Mouse (Mus musculus): ENCODE results near the gene Ppp1r36. TPM values are rescaled to one million over a fixed set of nuclear protein-coding genes. Genes with fewer than 3 reads are reported as not detected.
A peak's percentile ranks its signal among the peaks of the same experiment; 100 is the strongest.

Gene Ppp1r36
- total and polyA plus RNA-seq, 2 experiments from 2014 or later, result 0.52 to 2.7 TPM

GRCm38 (mm10) chr12:76404836-76405182 lies 12.5 kb upstream of the Ppp1r36 start:
- Histone ChIP-seq H3K4me1 (ENCODE audit: insufficient read depth, low read length) (peaks cover 8% of the 10 kb centered on the region; the same call in 1 of the 2 replicates), H3K9me3 (ENCODE audit: low read length) (no peaks in the 10 kb centered on the region), H3K27me3 (ENCODE audit: insufficient read depth, low read length) (peaks cover 32% of the 10 kb centered on the region), H3K27ac (no peak overlapping the region), H3K9ac (replicated peaks; ENCODE audit: low read length) (peak overlapping the region; percentile 75; the same call in 1 of the 2 replicates), H3K4me2 (ENCODE audit: low read depth, low read length) (peak overlapping the region; percentile 80), H3K36me3 (ENCODE audit: insufficient read depth, low read length) (no peaks in the 10 kb centered on the region), H3K4me3 (ENCODE audit: low read length) (peak overlapping the region; percentile 73)
- ATAC-seq (no peak), DNase-seq (ENCODE audit: low spot score) (no peak)
- no peak for TF ChIP-seq CTCF (IDR thresholded peaks at IDR 0.05; ENCODE audit: low read depth)
- WGBS, result 8% methylated on average over 20 of the region's 20 CpGs

GRCm38 (mm10) chr12:76405183-76405970 lies 12.0 kb upstream of the Ppp1r36 start:
- no peak for TF ChIP-seq CTCF (IDR thresholded peaks at IDR 0.05; ENCODE audit: low read depth)
- H3K9me3 ChIP-seq (ENCODE audit: low read length), result no peaks in the 10 kb centered on the region
- no peak for ATAC-seq
- H3K27ac ChIP-seq, result no peak overlapping the region
- no peak overlapping the region for H3K9ac ChIP-seq (replicated peaks; ENCODE audit: low read length)
- peak overlapping the region; percentile 73 for H3K4me3 ChIP-seq (ENCODE audit: low read length)
- WGBS, result 3% methylated on average over 64 of the region's 64 CpGs
- peaks cover 8% of the 10 kb centered on the region; the same call in 1 of the 2 replicates for H3K4me1 ChIP-seq (ENCODE audit: insufficient read depth, low read length)
- peak overlapping the region; percentile 80 for H3K4me2 ChIP-seq (ENCODE audit: low read depth, low read length)
- DNase-seq (ENCODE audit: low spot score), result peak; percentile 35
- peaks cover 32% of the 10 kb centered on the region for H3K27me3 ChIP-seq (ENCODE audit: insufficient read depth, low read length)
- no peaks in the 10 kb centered on the region for H3K36me3 ChIP-seq (ENCODE audit: insufficient read depth, low read length)

- no peak overlapping the region for H3K27ac ChIP-seq
- H3K9me3 ChIP-seq (ENCODE audit: low read length), result no peaks in the 10 kb centered on the region
- peak overlapping the region; percentile 73 for H3K4me3 ChIP-seq (ENCODE audit: low read length)
- H3K27me3 ChIP-seq (ENCODE audit: insufficient read depth, low read length), result peaks cover 32% of the 10 kb centered on the region
- DNase-seq (ENCODE audit: low spot score) (no peak), ATAC-seq (no peak)
- peaks cover 8% of the 10 kb centered on the region; the same call in 1 of the 2 replicates for H3K4me1 ChIP-seq (ENCODE audit: insufficient read depth, low read length)
- no peak for TF ChIP-seq CTCF (IDR thresholded peaks at IDR 0.05; ENCODE audit: low read depth)
- H3K36me3 ChIP-seq (ENCODE audit: insufficient read depth, low read length), result no peaks in the 10 kb centered on the region
- no peak overlapping the region for H3K9ac ChIP-seq (replicated peaks; ENCODE audit: low read length)
- 4% methylated on average over 23 of the region's 23 CpGs for WGBS
- peak overlapping the region; percentile 80 for H3K4me2 ChIP-seq (ENCODE audit: low read depth, low read length)
Observed at GRCm38 (mm10) chr12:76405971-76406370, 11.4 kb upstream of the Ppp1r36 start.

- Histone ChIP-seq H3K4me1 (ENCODE audit: insufficient read depth, low read length) (peaks cover 8% of the 10 kb centered on the region; the same call in 1 of the 2 replicates), H3K9ac (replicated peaks; ENCODE audit: low read length) (no peak overlapping the region), H3K36me3 (ENCODE audit: insufficient read depth, low read length) (no peaks in the 10 kb centered on the region), H3K27ac (no peak overlapping the region), H3K4me2 (ENCODE audit: low read depth, low read length) (no peak overlapping the region; the same call in 1 of the 2 replicates), H3K4me3 (ENCODE audit: low read length) (no peak overlapping the region; the same call in 1 of the 2 replicates), H3K9me3 (ENCODE audit: low read length) (no peaks in the 10 kb centered on the region), H3K27me3 (ENCODE audit: insufficient read depth, low read length) (peaks cover 32% of the 10 kb centered on the region)
- DNase-seq (ENCODE audit: low spot score) (no peak), ATAC-seq (no peak)
- WGBS, result 46% methylated on average over 1 of the region's 1 CpGs
- no peak for TF ChIP-seq CTCF (IDR thresholded peaks at IDR 0.05; ENCODE audit: low read depth)
Observed at GRCm38 (mm10) chr12:76407184-76407583, 10.2 kb upstream of the Ppp1r36 start.

GRCm38 (mm10) chr12:76409166-76409565 lies 8.2 kb upstream of the Ppp1r36 start:
- 76% methylated on average over 4 of the region's 4 CpGs for WGBS

GRCm38 (mm10) chr12:76415383-76416010 lies 1.8 kb upstream of the Ppp1r36 start:
- Histone ChIP-seq H3K27me3 (ENCODE audit: insufficient read depth, low read length) (no peaks in the 10 kb centered on the region), H3K36me3 (ENCODE audit: insufficient read depth, low read length) (no peaks in the 10 kb centered on the region), H3K4me2 (ENCODE audit: low read depth, low read length) (no peak overlapping the region), H3K4me1 (ENCODE audit: insufficient read depth, low read length) (no peaks in the 10 kb centered on the region), H3K4me3 (ENCODE audit: low read length) (no peak overlapping the region), H3K27ac (no peak overlapping the region), H3K9ac (replicated peaks; ENCODE audit: low read length) (no peak overlapping the region), H3K9me3 (ENCODE audit: low read length) (peaks cover 4% of the 10 kb centered on the region)
- no peak for ATAC-seq
- WGBS, result 89% methylated on average over 11 of the region's 12 CpGs
- DNase-seq (ENCODE audit: low spot score), result no peak
- no peak for TF ChIP-seq CTCF (IDR thresholded peaks at IDR 0.05; ENCODE audit: low read depth)

More at GRCm38 (mm10) chr12:76409166-76409565, 8.2 kb upstream of the Ppp1r36 start:
- no peak for TF ChIP-seq CTCF (IDR thresholded peaks at IDR 0.05; ENCODE audit: low read depth)
- H3K9ac ChIP-seq (replicated peaks; ENCODE audit: low read length), result no peak overlapping the region
- H3K27ac ChIP-seq, result no peak overlapping the region
- H3K4me2 ChIP-seq (ENCODE audit: low read depth, low read length), result no peak overlapping the region
- H3K36me3 ChIP-seq (ENCODE audit: insufficient read depth, low read length), result no peaks in the 10 kb centered on the region
- ATAC-seq, result no peak
- H3K4me1 ChIP-seq (ENCODE audit: insufficient read depth, low read length), result peaks cover 8% of the 10 kb centered on the region; the same call in 1 of the 2 replicates
- no peak for DNase-seq (ENCODE audit: low spot score)
- peaks cover 32% of the 10 kb centered on the region for H3K27me3 ChIP-seq (ENCODE audit: insufficient read depth, low read length)
- H3K4me3 ChIP-seq (ENCODE audit: low read length), result no peak overlapping the region
- H3K9me3 ChIP-seq (ENCODE audit: low read length), result no peaks in the 10 kb centered on the region

All from hindbrain, postnatal 0 days (tissue).